Comparison of ENCODE assay signal across 8 mouse cellular contexts in genomic region chr17:12660572-12661260, GRCm38 (mm10). TPM values are rescaled to one million over a fixed set of nuclear protein-coding genes. Genes with fewer than 3 reads are reported as not detected.
DNase-seq lines count a peak whose midpoint lies in the region; ATAC-seq lines count a peak whose summit lies in the region.
"Had no signal": no experiment of that assay in that cellular context is flagged by ENCODE, and none has a peak within 500 bp of the region (broad histone marks: within the 10 kb centered on the region; RNA-seq: fewer than 3 reads in every experiment).

No protein-coding gene starts in this region.

- H3K9me3 ChIP-seq in neural tube, embryonic 15.5 days (replicated peaks) = no peaks in the 10 kb centered on the region

- ATAC-seq in neural tube, embryonic 15.5 days (ENCODE audit: low FRiP score) = 0 out of 2 replicates have a peak, but pooled peaks have one; percentile 31

- no peak overlapping the region for H3K4me3 ChIP-seq in neural tube, embryonic 15.5 days (replicated peaks)

- peak; percentile 59 to 68 for DNase-seq in left cerebral cortex, postnatal 14 days (ENCODE audit: low spot score in 2 of 2)
- DNase-seq in left cerebral cortex, adult 8-10 months (ENCODE audit: low spot score in 2 of 2) = no peak
- DNase-seq in NIH3T3 (ENCODE audit: low read depth) = peak; percentile 76
- DNase-seq in embryo, embryonic 10.5 days (ENCODE audit: low spot score) = peak; percentile 78
- DNase-seq in layer of hippocampus, adult 9-10 months (ENCODE audit: low spot score) = peak; percentile 37
- no peak for DNase-seq in spleen, postnatal 10 days (ENCODE audit: low spot score in 2 of 2)

- 71% methylated on average over 13 of the region's 13 CpGs for WGBS in neural tube, embryonic 15.5 days

- H3K4me2 ChIP-seq in neural tube, embryonic 15.5 days = no peak overlapping the region

- H3K27me3 ChIP-seq in neural tube, embryonic 15.5 days (replicated peaks) = no peaks in the 10 kb centered on the region

- no peak overlapping the region for H3K9ac ChIP-seq in neural tube, embryonic 15.5 days (replicated peaks)

- intact Hi-C loops in left cerebral cortex, postnatal 14 days (cut with DNase I) = loop anchor here (1.0 to 2.0 kb wide), 2 partner anchors 126 to 244 kb away; no protein-coding TSS in a partner anchor

- H3K4me1 ChIP-seq in neural tube, embryonic 15.5 days = 0 out of 2 replicates have a peak, but pooled peaks cover 3% of the 10 kb centered on the region

- H3K36me3 ChIP-seq in neural tube, embryonic 15.5 days = no peaks in the 10 kb centered on the region

- H3K27ac ChIP-seq in neural tube, embryonic 15.5 days (replicated peaks) = no peak overlapping the region
- H3K27ac ChIP-seq: macrophage had no signal

RNA-seq across cellular contexts. Expression of gene Slc22a1, which starts 14.9 kb away (rescaled TPM):
- 1 to 10 TPM; 2.1 to 3.7 TPM for total RNA-seq in left cerebral cortex, postnatal 14 days (2021)
- 1 to 10 TPM in 1 of 4 experiments, under 1 TPM in 2, not detected in 1; 0.97 to 2.4 (median 0.98) TPM for total RNA-seq in left cerebral cortex, adult 8-10 months (2022)
- not detected in 2 replicates for polyA plus RNA-seq in neural tube, embryonic 15.5 days (2015; fragmentation: Nextera tagmentation; extraction: Ambion mirVana)
- polyA plus RNA-seq: macrophage had no signal

Comparison
In these comparisons a context has a peak if more than half of its experiments do, and no peak if none do; other contexts are left out.
1. DNase-seq: peak in left cerebral cortex, postnatal 14 days (2 of 2), NIH3T3 (single experiment), embryo, embryonic 10.5 days (single experiment) and layer of hippocampus, adult 9-10 months (single experiment); none in left cerebral cortex, adult 8-10 months (0 of 2) and spleen, postnatal 10 days (0 of 2).